Mouse (Mus musculus): ENCODE data around the gene Atp4b. TPM values are rescaled to one million over a fixed set of nuclear protein-coding genes. Genes with fewer than 3 reads are reported as not detected.

Gene Atp4b
- total RNA-seq, 2 experiments from 2014 or later = 0.32 TPM; not detected in 1

- no peak for ATAC-seq (replicated peaks; ENCODE audit: poor library complexity)
Measured at GRCm38 (mm10) chr8:13386366-13386765, 10.3 kb downstream of the Atp4b start.

GRCm38 (mm10) chr8:13382999-13383398 lies 13.6 kb downstream of the Atp4b start:
- no peak for ATAC-seq (replicated peaks; ENCODE audit: poor library complexity)

DNA sequence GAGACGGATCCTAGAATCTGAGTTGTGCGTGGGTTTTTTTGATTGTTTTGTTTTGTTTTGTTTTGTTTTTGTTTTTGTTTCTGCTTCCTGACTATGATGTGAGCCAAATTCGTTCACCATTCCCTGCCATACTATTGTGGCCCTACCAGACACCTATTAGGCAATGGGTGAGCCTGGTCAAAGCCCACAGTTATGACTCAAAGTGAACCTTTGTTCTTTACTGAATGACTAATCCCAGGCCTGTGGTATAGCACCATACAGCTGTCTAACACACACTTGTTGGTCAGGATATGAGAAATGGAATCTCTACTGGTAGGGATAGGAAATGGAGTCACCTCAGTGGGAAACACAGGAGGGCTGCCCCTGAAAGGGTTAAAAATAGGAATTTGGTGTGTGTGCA lies 14.1 kb downstream of the Atp4b start:
- no peak for ATAC-seq (replicated peaks; ENCODE audit: poor library complexity)

DNA sequence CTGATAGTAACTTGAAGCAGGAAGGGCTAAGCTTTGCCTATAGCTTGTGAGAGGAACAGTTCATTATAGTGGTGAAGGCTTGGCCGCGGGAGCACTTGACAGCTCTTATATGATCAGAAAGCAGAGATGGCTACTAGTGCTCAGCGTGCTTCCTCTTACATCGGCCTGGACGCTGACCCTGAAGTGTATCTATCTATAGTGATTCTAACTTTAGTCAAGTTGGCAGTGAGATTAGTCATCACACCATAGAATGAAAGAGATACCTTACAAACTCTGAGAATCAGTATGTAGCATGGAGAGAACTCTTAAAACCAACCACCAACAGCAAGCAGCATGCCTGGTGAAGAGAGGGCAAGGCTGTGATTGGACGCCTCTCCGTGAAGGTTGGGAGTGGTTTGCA lies 15.0 kb downstream of the Atp4b start:
- no peak for ATAC-seq (replicated peaks; ENCODE audit: poor library complexity)

DNA sequence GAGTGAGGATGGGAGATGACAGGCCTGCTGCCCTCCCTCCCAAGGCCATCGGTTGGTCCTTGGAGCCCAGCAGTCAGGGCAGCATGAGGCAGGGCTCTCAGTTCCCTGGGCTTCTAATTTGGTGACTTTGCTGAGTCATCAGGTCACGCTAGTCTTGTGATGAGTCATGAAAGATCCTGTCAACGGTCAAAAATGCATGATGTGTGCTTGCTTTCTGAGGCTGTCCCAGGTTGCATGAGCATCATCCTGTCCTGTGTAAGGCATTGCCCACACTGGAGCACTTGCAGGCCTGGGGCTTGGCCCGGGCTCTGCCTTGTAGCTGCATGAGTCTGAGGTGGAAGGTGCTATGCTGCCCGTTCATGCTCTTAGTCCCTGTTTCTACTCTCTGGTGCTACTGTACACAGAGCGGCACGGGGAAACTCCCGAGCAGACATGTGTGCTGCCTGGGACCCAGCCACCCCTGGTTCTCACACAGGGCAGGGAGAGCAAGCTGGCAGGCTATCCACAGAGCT lies 23.4 kb downstream of the Atp4b start:
- ATAC-seq (replicated peaks; ENCODE audit: poor library complexity) = peak; percentile 38

DNA sequence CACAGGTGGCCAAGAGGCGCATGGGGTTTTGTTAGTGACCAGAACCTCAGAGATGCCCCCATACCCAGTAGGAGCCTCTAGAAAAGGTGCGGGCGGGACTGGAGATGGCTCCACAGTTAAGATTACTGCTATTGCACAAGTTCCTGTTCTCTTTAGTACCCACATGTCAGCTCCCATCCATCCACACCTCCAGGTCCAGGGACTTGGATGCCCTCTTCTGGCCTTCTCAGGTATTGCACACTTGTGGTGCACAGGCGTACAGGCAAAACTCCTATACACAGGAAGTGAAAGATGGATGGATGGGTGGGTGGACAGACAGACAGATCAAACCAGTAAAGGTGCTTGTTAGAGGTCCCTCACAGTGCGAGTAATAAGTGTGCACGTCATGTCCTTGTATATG lies 34.8 kb downstream of the Atp4b start:
- peak; percentile 74 for ATAC-seq (replicated peaks; ENCODE audit: poor library complexity)

- ATAC-seq (replicated peaks; ENCODE audit: poor library complexity) = peak; percentile 84
Measured at GRCm38 (mm10) chr8:13360213-13360612, 36.4 kb downstream of the Atp4b start.

GRCm38 (mm10) chr8:13356681-13357080 lies 39.9 kb downstream of the Atp4b start:
- no peak for ATAC-seq (replicated peaks; ENCODE audit: poor library complexity)

GRCm38 (mm10) chr8:13356221-13356620 lies 40.4 kb downstream of the Atp4b start:
- ATAC-seq (replicated peaks; ENCODE audit: poor library complexity) = no peak

DNA sequence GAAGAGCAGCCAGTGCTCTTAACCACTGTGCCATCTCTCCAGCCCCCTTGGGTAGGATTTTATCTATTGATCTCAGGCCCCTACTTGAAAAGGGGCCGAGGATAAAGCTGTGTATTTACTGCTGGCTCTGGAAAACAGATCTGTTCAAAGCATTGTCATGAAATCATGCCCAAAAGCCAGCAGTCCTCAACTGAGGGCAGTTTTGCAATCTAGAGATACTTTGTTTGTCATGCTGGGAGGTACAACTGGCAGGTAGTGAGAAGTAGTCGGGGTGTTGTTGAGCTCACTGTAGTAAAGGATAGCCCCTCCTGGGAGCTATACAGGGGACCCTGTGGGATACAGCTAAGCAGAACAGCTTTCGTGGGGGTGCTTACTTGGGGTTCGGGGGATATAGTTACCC lies 42.7 kb downstream of the Atp4b start:
- no peak for ATAC-seq (replicated peaks; ENCODE audit: poor library complexity)

GRCm38 (mm10) chr8:13353155-13353833 lies 43.3 kb downstream of the Atp4b start:
- ATAC-seq (replicated peaks; ENCODE audit: poor library complexity) = peak; percentile 74

- peak; percentile 3; the same call in 1 of the 2 replicates for ATAC-seq (replicated peaks; ENCODE audit: poor library complexity)
Measured at GRCm38 (mm10) chr8:13352601-13353000, 44.0 kb downstream of the Atp4b start.

GRCm38 (mm10) chr8:13351593-13351992 lies 45.0 kb downstream of the Atp4b start:
- ATAC-seq (replicated peaks; ENCODE audit: poor library complexity) = no peak

- no peak for ATAC-seq (replicated peaks; ENCODE audit: poor library complexity)
Measured at GRCm38 (mm10) chr8:13350052-13350451, 46.6 kb downstream of the Atp4b start.

- ATAC-seq (replicated peaks; ENCODE audit: poor library complexity) = peak; percentile 29
Measured at GRCm38 (mm10) chr8:13343134-13343533, 53.5 kb downstream of the Atp4b start.

DNA sequence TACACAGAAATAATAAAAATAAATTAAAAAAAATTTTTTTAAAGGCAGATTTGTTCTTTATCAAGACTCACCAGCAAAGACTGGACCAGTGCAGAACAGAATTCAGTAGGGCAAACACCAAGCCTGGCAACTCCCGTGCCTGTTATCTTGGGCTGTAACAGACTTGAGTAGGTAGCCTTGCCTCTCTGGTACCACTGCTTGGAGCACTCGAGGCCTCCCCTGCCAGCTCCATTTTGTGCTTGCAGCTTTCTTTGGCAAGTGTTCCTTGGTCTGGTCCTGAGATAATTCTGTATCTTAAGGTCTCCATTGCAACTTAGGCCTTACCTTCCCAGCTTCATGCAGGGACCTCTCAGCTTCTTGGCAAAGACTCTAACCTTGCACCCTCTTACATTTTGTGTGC lies 54.3 kb downstream of the Atp4b start:
- peak; percentile 38 for ATAC-seq (replicated peaks; ENCODE audit: poor library complexity)

- ATAC-seq (replicated peaks; ENCODE audit: poor library complexity) = no peak
Measured at GRCm38 (mm10) chr8:13340650-13341049, 56.0 kb downstream of the Atp4b start.

GRCm38 (mm10) chr8:13339646-13339990 lies 57.0 kb downstream of the Atp4b start:
- ATAC-seq (replicated peaks; ENCODE audit: poor library complexity) = no peak

- ATAC-seq (replicated peaks; ENCODE audit: poor library complexity) = no peak
Measured at GRCm38 (mm10) chr8:13338901-13339645, 57.6 kb downstream of the Atp4b start.

DNA sequence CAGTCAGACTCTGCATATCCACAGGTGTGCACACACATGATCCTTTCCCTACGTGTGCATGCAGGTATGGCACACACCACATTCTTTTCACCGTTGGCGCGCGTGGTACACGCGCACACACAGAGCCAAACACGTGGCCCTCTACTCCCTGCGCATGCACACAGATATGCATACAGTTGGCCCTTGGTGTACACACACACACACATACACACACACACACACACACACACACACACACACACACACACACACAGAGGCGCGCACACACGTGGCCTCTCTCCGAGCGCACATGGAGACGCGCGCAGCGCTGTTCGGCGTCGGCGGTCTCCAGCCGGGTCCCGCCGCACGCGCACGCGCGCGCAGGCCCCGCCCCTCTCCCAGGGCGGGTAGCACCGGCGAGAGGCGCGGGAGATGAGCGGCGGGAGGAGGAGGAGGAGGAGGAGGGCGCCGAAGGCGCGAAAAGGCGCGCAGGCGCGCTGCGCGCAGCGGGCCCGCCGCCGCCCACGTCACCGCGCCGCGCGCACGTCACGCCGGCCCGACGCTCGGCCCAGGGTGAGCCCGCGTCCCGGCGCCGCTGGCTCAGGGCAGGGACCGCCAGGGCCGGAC lies 58.3 kb downstream of the Atp4b start, which contains the start of gene Tfdp1:
Gene Tfdp1 (plus strand): TSS at position 497 of the 606 bp plus-strand sequence.
- peak; percentile 67 for ATAC-seq (replicated peaks; ENCODE audit: poor library complexity)

GRCm38 (mm10) chr8:13337678-13338077 lies 58.9 kb downstream of the Atp4b start:
- no peak for ATAC-seq (replicated peaks; ENCODE audit: poor library complexity)

- ATAC-seq (replicated peaks; ENCODE audit: poor library complexity) = peak; percentile 64
Measured at GRCm38 (mm10) chr8:13337245-13337644, 59.4 kb downstream of the Atp4b start.
